Mouse (Mus musculus): ENCODE data around the gene Ascc1.

The Ascc1 gene

DNA sequence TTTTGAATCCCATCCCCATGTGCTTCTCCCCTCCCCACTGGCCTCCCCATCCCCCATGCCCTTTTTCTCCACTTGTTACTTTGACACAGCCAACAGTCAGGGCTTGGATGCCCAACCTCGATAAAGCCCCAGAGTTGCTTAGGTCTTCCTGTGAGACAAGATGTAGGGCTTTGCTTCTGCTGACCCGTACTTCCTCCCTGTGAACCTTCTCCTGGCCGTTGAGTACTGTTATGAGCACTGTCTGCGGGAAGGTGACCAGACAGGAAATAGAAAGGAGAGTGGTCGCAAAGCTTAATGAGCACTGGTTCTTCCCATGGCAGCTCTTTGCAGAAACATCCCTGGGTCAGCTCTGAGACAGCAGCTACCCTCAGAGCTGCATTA lies 78.0 kb downstream of the Ascc1 start:
- DNase-seq (ENCODE audit: low spot score) = no peak

DNA sequence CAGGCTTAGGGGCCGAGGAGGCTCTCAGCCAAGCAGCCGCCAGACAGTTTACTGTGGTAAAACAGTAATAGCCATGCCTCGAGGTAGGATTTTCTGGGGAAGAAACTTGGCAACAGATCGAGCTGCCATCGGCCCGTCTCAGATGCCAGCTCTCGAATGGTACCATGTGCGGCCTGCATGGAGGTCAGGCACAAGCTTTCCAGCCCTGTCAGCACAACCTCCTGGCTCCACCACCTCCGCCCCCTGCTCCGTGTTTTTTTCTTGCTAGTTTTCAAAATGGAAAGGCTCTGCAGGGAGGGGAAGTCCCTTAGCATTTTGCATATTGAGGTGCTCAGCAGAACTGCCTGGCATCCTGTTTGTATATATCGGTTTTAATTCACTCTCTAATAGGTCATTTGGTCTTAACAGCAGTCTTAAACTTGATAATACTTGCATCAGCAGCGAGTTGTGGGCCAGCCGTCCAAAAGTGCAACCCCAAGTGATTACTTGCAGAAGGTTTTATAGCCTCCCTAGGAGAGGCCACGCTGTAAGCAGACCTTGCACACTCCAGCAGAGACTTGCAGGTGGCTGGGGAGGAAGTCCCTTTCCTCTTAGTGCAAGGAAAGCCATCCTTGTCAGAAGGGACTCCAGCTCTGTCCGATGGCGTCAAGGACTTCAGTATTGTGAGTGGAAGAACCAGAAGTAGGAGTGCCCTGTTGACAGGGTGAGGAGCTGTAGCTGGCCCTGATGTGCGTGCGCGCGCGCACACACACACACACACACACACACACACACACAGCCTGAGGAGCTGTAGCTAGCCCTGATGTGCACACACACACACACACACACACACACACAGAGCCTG lies 78.6 kb downstream of the Ascc1 start:
- DNase-seq (ENCODE audit: low spot score) = no peak

DNA sequence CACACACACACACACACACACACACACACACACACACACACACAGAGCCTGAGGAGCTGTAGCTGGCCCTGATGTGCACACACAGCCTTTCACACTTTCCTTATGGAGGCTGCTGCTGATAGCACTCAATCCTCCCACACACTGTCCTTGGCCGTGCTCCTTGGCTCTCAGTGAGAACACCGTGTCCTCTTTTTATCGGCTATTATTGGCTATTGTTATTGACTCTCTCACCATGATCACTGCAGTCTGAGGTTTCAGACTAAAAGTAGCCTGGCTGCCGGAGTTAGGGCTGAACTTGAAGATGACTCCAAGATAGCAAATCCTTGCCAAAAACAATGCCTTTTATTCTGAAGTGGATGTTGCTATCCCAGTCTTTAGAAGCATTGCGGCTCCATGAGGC lies 79.3 kb downstream of the Ascc1 start:
- DNase-seq (ENCODE audit: low spot score) = no peak

DNA sequence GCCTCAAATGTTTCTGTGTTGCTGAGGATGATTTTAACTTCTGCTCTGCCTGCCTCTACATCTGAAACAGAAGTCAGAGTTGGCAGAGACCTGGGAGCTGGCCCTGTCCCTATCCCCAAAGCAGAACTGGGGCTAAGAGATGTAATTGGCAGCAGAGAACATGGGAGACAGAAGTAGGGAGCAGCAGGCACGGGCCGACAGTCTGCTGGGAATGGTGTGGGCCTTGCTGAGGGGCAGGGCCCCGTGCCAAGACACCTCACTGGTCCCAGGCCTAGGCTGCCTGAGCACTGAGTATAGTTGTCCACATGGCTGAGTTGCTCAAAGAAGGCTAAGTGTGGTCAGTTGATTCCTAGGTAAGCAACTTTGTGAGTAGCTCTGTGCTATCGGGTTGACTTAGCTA lies 81.5 kb downstream of the Ascc1 start:
- no peak for DNase-seq (ENCODE audit: low spot score)

DNA sequence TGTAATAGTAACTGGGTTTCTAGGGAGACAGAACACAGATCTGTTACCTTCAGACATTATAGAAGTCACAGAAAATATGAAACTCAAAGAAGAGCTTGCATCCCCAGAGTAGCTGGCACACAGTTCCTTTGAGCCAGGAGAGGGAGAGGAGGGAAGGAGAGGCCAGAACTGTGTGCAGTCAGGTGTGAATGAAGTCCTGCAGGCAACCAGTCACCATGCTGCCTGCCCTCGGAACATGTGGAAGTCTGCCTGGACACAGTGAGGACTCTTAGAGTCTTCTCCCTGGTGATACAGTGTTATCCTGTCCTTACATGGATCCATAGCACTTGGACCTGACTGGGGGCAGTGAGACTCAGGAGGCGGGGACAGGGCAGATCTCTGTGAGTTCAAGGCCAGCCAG lies 89.7 kb downstream of the Ascc1 start:
- no peak for DNase-seq (ENCODE audit: low spot score)

DNA sequence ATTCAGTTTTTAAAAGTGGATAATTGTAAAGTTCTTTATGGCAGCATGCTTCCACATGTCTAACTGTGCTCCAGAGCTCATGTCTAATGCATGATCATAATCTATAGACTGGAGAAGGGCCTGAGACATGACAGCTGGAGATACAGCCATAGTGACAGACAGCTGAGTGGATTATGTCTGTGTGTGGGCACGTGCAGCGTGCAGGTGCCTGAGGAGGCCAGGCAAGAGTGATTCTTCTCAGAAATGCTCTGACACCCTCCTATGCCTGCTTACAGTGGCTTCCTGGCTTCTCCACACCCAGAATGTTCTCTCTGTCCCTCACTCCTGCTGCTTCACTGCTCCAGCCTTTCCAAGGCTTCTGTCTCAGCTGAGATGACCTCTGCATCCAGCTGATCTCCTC lies 91.1 kb downstream of the Ascc1 start:
- DNase-seq (ENCODE audit: low spot score) = no peak

DNA sequence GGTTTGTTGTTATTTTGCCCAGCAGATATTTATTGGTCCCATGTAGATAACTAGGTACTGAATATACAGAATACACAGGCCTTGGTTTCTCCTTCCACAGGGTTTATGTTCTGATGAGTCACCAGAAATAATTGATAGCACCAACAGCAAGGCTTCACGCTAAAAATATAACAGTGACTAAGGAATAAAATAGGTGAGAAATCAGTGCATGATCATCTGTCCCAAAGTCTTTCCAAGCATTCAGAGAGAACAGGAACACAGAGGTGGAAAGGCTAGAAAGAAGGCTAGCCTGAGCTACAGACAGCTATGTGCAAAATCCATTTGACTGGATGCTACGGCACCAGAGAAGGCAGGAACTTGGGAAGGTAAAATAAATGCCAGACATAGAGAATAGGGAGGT lies 93.0 kb downstream of the Ascc1 start:
- no peak for DNase-seq (ENCODE audit: low spot score)

DNA sequence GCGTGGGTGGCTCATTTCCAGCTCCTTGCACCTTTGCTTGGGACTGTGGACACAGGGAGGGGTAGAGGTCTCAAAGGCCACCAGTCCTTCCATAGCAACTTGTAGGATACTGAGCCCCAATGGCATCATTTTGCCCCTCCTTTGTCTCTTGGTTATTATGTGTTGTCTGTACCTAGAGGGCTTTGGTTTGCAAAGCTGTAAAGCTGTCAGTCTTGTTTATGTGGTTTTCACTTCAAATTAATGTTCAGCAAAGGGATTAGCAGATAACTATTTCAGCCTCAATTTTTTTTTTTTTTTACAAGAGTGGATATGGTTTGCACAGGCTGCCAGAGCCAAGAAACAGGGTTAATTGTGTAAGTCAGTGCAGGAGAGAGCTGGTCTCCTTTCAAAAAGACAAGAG lies 93.7 kb downstream of the Ascc1 start:
- DNase-seq (ENCODE audit: low spot score) = no peak

DNA sequence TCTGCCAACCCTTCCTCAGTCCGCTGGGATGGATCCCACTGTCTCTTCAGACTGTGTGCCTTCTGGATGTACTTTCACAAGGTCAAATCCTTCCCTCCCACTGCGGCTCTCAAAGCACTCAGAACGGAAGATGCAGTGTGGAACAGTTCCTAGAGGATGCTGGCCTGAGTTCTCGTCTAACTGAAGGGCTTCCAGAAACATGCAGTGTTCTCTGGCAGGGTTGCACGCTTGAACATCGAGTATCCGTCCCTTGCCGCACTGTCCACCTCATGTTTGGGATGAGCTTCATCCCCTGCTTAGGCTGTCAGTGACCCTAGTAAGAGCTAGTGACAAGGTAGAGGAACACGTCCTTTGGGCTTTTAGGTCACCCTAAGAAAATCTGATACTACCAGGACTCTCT lies 94.5 kb downstream of the Ascc1 start:
- DNase-seq (ENCODE audit: low spot score) = no peak

DNA sequence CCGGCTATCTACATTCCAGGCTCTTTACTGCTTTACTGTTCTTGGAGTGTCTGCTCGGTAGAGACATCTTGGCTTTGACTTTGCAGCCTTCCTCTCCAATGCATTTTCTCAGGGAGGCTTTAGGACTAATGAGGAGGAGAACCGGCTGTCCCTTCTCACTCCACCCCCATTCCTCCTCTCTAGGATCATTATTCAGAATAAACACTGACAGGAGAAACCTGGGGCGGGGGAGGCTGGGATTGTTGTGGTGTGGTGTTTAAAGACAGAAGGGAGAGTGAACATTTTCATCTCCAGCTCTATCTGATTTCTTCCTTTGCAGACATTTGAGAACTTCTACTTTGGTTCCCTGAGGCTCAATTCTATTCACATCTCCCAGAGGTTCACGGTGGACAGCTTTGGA lies 95.2 kb downstream of the Ascc1 start:
- no peak for DNase-seq (ENCODE audit: low spot score)

DNA sequence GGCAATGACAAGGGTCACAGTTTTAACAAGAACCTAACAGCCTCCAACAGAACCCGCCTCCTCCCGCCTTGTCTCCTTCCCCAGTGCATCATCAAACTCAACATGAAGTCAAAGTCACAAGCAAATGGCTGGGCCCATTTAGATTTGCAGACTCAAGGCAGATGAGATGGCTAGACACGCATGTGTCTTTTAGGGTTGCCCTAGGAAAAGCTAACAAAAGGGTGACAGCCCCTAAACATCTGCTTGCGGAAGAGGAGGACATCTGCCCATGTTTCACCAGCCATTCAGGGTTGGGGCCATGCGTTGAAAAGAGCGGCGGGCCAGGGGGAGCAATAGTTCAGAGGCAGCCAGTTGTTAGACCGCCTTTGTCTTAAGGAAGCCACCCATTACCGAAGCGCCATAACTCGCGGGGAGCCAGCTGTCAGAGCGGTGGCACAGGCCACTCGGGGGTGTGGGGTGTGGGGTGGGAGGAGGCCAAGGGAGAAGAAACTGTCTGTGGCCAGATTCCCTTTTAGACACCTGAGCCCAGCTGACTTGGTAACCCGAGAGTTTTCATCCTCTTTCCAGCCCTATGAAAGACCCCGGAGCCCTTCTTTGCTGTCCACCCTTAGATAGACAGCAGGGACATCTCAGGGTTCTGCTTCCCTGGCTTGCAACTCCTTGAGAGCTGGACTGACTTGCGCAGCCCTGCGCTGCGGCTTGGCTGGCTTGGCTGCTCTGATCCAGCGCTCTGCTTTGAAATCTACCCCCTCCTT lies 103.0 kb downstream of the Ascc1 start:
- DNase-seq (ENCODE audit: low spot score) = no peak

DNA sequence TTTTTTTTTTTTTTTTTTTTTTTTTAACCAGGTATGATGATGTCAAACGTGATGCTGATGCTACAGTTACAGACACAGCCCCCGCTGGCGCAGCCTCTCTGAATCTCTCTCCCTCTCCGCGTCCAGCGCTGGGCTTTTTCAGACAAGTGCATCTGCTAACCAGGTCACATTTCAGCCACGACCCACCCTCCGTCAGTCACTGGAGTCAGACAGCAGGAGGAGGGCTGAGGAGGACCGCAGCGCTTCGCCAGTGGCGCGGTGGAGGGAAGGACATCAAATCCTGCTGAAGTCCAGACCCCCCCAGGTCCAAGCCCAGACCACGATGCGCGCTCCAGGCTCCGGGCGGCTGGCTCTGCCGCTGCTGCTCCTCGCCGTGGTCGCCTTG lies 103.5 kb downstream of the Ascc1 start, which contains the start of gene Spock2:
Spock2 (plus strand) TSS at position 74 of the 385 bp plus-strand sequence.
- no peak for DNase-seq (ENCODE audit: low spot score)

DNA sequence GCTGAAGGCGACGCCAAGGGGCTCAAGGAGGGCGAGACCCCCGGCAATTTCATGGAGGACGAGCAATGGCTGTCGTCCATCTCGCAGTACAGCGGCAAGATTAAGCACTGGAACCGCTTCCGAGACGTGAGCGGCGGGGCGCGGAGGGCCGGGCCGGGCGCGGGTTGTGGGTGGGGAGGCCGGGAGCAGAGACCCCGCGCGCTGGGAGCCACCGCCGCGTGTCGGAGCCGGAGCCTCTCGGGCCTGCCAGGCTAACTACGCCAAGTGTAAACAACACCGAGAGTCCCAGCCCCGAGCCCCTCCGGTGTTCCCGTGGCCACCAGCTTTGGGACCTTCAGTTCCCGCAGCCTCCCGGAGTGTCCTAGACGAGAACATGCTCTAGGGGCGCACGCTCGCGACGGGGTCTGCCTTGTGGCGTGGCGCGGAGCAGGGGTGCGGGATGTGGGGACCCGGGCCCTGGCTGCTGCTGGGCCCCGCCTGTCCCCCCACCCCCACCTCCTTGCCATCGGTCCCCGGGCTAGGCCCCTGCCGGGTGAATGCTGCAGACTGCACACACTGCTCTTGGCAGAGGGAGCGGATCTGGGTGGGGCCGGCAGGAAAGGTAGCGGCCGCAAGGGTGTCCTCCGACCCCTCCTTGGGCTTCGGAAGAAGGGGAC lies 104.1 kb downstream of the Ascc1 start:
- DNase-seq (ENCODE audit: low spot score) = no peak

DNA sequence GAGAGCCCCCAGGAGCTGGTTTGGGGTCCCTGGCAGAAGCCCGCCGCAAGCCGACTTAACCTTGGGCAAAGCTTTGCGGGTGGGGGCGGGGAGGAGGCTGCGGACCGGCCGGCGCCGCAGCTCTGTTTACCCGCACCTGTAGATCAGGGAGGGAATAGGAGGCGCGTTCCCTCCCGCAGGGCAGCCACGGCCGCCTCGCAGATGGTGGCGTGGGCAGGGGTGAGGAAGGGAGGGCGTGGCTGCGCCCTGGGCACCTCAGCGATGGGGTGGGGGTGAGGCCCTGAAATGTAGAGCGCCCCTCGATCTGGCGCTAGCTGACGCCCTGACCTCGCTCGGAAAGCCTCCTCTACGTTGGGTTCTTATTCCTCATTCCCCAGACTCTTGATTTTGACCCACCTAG lies 104.8 kb downstream of the Ascc1 start:
- no peak for DNase-seq (ENCODE audit: low spot score)

DNA sequence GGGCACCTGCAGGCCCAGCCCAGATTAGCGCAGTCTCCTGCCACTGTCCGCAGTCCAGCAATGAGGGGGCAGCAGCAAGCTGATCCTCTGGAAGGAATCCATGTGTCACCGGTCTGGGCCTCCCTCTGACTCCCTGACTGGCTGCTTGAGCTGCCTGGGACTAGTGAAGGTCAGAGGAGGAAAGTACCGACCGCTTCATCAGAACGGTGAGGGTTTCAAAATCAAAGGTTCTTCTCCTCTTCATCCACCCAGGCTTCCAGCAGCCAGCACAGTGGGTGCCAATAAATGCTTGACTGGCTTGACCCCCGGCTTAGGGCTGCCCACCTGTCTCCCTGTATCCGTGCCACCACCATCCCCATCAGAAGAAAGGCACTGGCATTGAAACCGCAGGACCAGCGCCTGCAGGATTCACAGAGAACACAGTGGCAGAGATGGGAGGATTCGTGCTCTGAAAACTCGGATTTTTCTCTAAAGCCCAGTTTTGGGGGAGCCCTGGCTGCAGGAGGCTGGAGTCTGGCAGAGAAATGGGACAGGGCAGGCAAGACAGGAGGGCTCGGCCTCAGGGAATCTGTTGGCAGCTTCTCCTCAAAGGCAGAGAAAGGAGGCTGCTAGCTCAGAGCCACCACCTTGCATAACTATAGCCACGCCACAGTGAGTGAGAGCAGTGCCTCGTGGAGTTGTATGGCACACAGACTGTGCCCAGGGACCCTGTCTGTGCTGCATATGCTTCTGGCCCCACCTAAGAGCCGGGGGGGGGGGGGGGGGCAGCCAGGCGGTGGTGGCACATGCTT lies 105.9 kb downstream of the Ascc1 start:
- DNase-seq (ENCODE audit: low spot score) = no peak

DNA sequence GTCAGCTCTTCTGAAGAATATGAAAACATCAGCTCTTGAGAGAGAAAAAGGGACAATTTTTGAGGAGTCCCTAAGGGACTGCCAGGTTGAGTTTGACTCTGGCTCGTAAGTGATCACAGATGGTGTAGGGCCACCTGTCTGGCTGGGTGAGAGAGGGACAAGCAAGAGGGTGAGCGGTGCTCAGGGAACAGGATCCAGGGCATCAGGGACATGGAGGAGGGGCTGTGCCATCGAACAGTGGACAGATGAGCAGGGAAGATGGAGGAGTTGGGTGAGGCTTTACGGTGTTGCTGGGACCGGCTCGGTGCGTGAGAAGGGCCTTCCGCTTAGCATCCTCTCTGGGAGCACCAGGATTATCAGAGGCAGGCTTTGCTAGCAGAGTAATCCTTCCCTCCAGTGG lies 106.7 kb downstream of the Ascc1 start:
- no peak for DNase-seq (ENCODE audit: low spot score)

DNA sequence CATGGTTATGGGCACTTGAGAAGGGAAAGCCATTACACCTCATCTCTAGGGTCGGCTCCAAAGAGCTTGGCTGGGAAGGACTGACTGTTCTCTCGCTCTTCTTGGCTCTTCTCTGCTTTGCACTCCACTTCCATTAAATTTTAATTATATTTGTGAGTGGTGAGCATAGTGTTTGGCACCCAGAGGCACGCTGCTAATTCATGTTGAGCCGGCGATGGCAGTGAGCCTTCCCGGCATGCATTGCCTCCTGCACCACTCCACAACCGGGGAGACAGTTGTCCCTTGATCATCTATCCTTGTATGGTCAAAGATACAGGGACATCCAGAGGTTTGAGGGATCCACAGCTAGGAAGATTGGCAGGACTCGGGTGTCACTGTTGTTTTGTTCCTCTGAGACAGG lies 107.4 kb downstream of the Ascc1 start:
- DNase-seq (ENCODE audit: low spot score) = no peak

DNA sequence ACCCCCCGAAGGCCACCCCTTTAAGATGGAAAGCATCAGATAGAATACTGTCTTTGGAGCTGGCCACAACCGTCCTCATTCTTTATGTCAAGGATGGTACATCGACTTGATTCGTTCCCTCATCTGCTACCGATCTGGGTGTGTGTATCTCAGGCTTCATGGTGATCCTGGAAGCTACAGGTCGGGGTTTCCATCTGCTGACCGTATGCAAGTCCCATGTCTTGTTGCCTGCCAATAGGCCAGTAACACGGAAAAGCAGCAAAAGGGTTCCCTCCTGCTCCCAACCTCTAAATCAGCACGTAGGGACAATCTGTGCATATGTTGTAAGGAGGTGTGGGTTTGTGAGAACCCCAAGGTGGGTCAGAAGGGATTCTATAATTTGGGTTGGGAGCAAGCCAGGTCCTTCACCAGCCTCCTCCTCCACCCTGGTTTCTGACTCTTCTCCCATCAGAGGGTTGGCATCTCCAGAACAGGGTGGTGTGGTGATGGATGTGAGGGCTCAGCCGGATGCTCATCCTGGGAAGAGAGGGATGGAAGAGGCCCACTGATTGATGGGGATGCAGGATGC lies 108.4 kb downstream of the Ascc1 start:
- no peak for DNase-seq (ENCODE audit: low spot score)

DNA sequence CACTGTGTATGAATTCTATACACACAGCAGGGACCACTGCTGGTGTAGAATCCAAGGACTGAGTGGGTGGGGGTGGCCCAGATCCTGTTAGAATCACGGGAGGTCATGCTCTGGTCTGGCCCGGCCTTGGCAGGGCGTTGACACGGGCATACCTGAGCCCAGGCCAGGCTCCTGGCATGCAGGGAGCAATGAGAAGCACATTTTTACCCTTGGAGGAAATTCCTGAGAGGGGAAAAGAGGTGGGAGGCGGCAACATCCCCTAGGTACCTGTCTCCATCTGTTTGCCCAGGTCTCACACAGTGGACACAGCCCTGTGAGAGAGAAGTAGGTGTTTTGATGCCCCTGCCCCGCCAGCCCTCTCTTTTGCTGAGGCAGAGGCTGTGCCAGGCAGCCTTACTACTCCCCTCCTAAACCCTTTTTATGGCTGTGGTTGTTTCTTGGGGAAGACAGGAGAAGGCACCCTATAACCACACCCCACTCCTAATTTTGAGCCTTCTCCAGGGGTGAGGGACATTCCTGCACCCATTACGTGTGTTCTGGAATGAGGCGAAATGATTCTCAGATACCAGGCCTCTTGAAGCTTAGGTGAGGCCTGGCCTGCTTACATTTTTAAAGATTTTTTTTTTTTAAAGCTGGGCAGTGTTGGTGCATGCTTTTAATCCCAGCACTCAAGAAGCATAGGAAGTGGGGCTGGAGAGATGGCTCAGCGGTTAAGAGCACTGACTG lies 111.5 kb downstream of the Ascc1 start:
- DNase-seq (ENCODE audit: low spot score) = no peak

DNA sequence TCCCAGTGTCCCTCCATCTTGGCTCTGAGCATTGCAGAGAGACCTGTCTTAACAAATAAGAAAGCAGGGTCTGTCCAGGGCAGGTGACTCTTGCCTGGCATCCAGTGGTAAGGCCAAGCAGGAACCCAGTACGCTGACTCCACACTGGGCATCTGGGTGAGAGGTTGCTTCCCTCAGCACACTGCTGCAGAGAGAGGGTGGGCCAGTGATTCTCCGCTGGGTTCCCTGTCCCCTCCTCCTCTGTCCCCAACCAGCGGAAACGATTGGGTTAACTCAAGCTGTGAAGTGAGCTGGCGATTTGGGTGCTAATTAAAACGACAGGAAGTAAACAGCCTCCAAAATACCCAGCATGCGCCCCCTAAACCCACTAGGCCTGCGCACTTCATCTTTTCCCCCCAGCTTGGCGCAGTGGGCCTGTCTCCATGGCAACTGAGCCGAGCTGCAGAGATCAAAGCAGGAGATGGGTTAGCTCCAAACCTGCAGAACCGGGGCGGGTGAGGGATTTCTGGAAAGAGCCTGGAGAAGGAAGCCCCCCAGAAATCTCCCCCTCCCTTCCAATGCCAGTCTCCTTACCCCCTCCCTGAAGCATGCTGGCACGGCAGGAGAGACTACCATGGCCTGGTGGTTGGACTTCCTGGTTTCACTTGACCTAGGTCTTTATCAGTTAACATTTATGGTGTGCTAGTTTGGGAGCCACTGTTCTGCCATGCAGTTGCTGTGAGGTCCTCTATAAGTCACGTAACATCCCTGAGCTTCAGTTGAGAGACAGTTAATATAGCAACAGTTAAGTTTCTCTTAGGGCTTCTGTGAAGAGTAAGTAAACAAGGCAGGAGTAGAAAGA lies 113.0 kb downstream of the Ascc1 start:
- no peak for DNase-seq (ENCODE audit: low spot score)

Data from urinary bladder, postnatal 10 days (tissue).